Mouse (Mus musculus): Measurements from ENCODE around the gene Bbs10. TPM values are rescaled to one million over a fixed set of nuclear protein-coding genes. Genes with fewer than 3 reads are reported as not detected.

Bbs10 gene
- polyA plus RNA-seq, 1 experiment: 1.2 TPM

GRCm38 (mm10) chr10:111339296-111339695 is 40.8 kb downstream of the Bbs10 start:
- Histone ChIP-seq H3K36me3 (ENCODE audit: control insufficient read depth, insufficient read depth) (no peaks in the 10 kb centered on the region), H3K79me2 (ENCODE audit: control insufficient read depth, insufficient read depth) (no peaks in the 10 kb centered on the region), H3K4me3 (ENCODE audit: insufficient read depth, poor library complexity, severe bottlenecking) (no peak overlapping the region), H3ac (ENCODE audit: control insufficient read depth, insufficient read length, low read depth) (no peak overlapping the region), H3K27me3 (ENCODE audit: control insufficient read depth, insufficient read depth, insufficient read length) (no peaks in the 10 kb centered on the region), H3K79me3 (ENCODE audit: low read depth) (no peaks in the 10 kb centered on the region)
- TF ChIP-seq MAX (IDR thresholded peaks at IDR 0.05): no peak
- TF ChIP-seq MYOD1 (IDR thresholded peaks at IDR 0.05; ENCODE audit: control insufficient read depth, insufficient read length, low read depth): no peak
- TF ChIP-seq CEBPB (IDR thresholded peaks at IDR 0.05; ENCODE audit: low read depth): no peak
- no peak for TF ChIP-seq CTCF (IDR thresholded peaks at IDR 0.05; ENCODE audit: control insufficient read depth, insufficient read depth, insufficient read length)
- TF ChIP-seq FOSL1 (IDR thresholded peaks at IDR 0.05; ENCODE audit: insufficient read depth, low read length, poor library complexity, severe bottlenecking): no peak

DNA sequence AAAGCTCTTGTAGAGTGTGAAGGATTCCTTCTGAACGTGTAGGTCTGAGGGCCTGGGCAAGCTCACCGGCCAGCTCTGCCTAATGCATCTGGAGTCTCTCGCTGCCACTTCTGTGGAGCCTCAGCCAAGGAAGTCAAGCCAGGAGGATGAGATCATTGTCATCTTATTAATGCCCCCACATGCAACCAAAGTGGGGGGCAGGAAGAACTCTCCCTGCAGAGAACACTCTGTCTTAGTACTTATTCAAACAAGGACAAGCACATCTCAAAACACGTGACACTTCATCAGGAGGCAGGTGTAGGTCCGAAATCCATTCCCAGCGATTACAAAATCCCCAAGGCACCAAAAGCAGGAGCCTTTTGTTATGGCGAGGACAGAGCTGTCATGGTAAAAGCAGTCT is 43.3 kb downstream of the Bbs10 start:
- Histone ChIP-seq H3ac (ENCODE audit: control insufficient read depth, insufficient read length, low read depth) (no peak overlapping the region), H3K36me3 (ENCODE audit: control insufficient read depth, insufficient read depth) (no peaks in the 10 kb centered on the region), H3K79me2 (ENCODE audit: control insufficient read depth, insufficient read depth) (no peaks in the 10 kb centered on the region), H3K79me3 (ENCODE audit: low read depth) (no peaks in the 10 kb centered on the region), H3K4me3 (ENCODE audit: insufficient read depth, poor library complexity, severe bottlenecking) (no peak overlapping the region), H3K27me3 (ENCODE audit: control insufficient read depth, insufficient read depth, insufficient read length) (no peaks in the 10 kb centered on the region)
- TF ChIP-seq MYOG (IDR thresholded peaks at IDR 0.05; ENCODE audit: control insufficient read depth, extremely low read depth, insufficient read length) (no peak), USF1 (IDR thresholded peaks at IDR 0.05; ENCODE audit: low read depth) (no peak), FOSL1 (IDR thresholded peaks at IDR 0.05; ENCODE audit: insufficient read depth, low read length, poor library complexity, severe bottlenecking) (no peak), MYOD1 (IDR thresholded peaks at IDR 0.05; ENCODE audit: control insufficient read depth, insufficient read length, low read depth) (no peak), CTCF (IDR thresholded peaks at IDR 0.05; ENCODE audit: control insufficient read depth, insufficient read depth, insufficient read length) (no peak), CEBPB (IDR thresholded peaks at IDR 0.05; ENCODE audit: low read depth) (no peak), MAX (IDR thresholded peaks at IDR 0.05) (no peak)

GRCm38 (mm10) chr10:111343555-111343954 is 45.1 kb downstream of the Bbs10 start:
- TF ChIP-seq CEBPB (IDR thresholded peaks at IDR 0.05; ENCODE audit: low read depth) (no peak), CTCF (IDR thresholded peaks at IDR 0.05; ENCODE audit: control insufficient read depth, insufficient read depth, insufficient read length) (no peak), MYOG (IDR thresholded peaks at IDR 0.05; ENCODE audit: control insufficient read depth, extremely low read depth, insufficient read length) (no peak), MAX (IDR thresholded peaks at IDR 0.05) (no peak), USF1 (IDR thresholded peaks at IDR 0.05; ENCODE audit: low read depth) (no peak), MYOD1 (IDR thresholded peaks at IDR 0.05; ENCODE audit: control insufficient read depth, insufficient read length, low read depth) (no peak), FOSL1 (IDR thresholded peaks at IDR 0.05; ENCODE audit: insufficient read depth, low read length, poor library complexity, severe bottlenecking) (no peak)
- no peaks in the 10 kb centered on the region for H3K27me3 ChIP-seq (ENCODE audit: control insufficient read depth, insufficient read depth, insufficient read length)
- H3ac ChIP-seq (ENCODE audit: control insufficient read depth, insufficient read length, low read depth): no peak overlapping the region
- H3K36me3 ChIP-seq (ENCODE audit: control insufficient read depth, insufficient read depth): no peaks in the 10 kb centered on the region
- no peak overlapping the region for H3K4me3 ChIP-seq (ENCODE audit: insufficient read depth, poor library complexity, severe bottlenecking)
- no peaks in the 10 kb centered on the region for H3K79me2 ChIP-seq (ENCODE audit: control insufficient read depth, insufficient read depth)
- H3K79me3 ChIP-seq (ENCODE audit: low read depth): no peaks in the 10 kb centered on the region

GRCm38 (mm10) chr10:111348263-111348662 is 49.8 kb downstream of the Bbs10 start:
- H3K79me2 ChIP-seq (ENCODE audit: control insufficient read depth, insufficient read depth): no peaks in the 10 kb centered on the region
- H3ac ChIP-seq (ENCODE audit: control insufficient read depth, insufficient read length, low read depth): no peak overlapping the region
- TF ChIP-seq MAX (IDR thresholded peaks at IDR 0.05): no peak
- no peak for TF ChIP-seq MYOD1 (IDR thresholded peaks at IDR 0.05; ENCODE audit: control insufficient read depth, insufficient read length, low read depth)
- TF ChIP-seq MYOG (IDR thresholded peaks at IDR 0.05; ENCODE audit: control insufficient read depth, extremely low read depth, insufficient read length): no peak
- TF ChIP-seq CEBPB (IDR thresholded peaks at IDR 0.05; ENCODE audit: low read depth): no peak
- no peaks in the 10 kb centered on the region for H3K27me3 ChIP-seq (ENCODE audit: control insufficient read depth, insufficient read depth, insufficient read length)
- H3K79me3 ChIP-seq (ENCODE audit: low read depth): no peaks in the 10 kb centered on the region
- H3K4me3 ChIP-seq (ENCODE audit: insufficient read depth, poor library complexity, severe bottlenecking): no peak overlapping the region
- H3K36me3 ChIP-seq (ENCODE audit: control insufficient read depth, insufficient read depth): no peaks in the 10 kb centered on the region

Other genes starting within 250 kb of the Bbs10 start
- gene Osbpl8, start 133.9 kb upstream of the Bbs10 start, polyA plus RNA-seq (2012; fragmentation: generic; extraction: Trizol): 2.8 TPM
- gene Nap1l1, start 174.5 kb downstream of the Bbs10 start, polyA plus RNA-seq (2012; fragmentation: generic; extraction: Trizol): 265 TPM
- 111 TPM for gene Phlda1, start 207.6 kb downstream of the Bbs10 start, polyA plus RNA-seq (2012; fragmentation: generic; extraction: Trizol)